Mouse (Mus musculus): ENCODE measurements around the gene Wnt9b. TPM values are rescaled to one million over a fixed set of nuclear protein-coding genes. Genes with fewer than 3 reads are reported as not detected.
"Not testable (repeated sequence)": the region's sequence is repeated elsewhere in the genome, so short reads cannot be mapped to it uniquely, and the experiment has no call there.

Wnt9b gene
- polyA plus RNA-seq, 1 experiment from 2014 or later: 0.04 TPM

GRCm38 (mm10) chr11:103760891-103761290 lies 11.3 kb upstream of the Wnt9b start:
- 86% methylated on average over 5 of the region's 5 CpGs for WGBS
- not testable (repeated sequence) for H3K4me3 ChIP-seq, H3K4me1 ChIP-seq

GRCm38 (mm10) chr11:103760101-103760500 lies 10.5 kb upstream of the Wnt9b start:
- H3K27ac ChIP-seq: no peak overlapping the region
- ATAC-seq (ENCODE audit: borderline replicate concordance, extremely low read depth, low FRiP score, low TSS enrichment): no peak
- no peak overlapping the region for H3K4me3 ChIP-seq
- H3K9ac ChIP-seq: no peak overlapping the region
- WGBS: 54% methylated on average over 7 of the region's 7 CpGs
- H3K4me1 ChIP-seq: no peaks in the 10 kb centered on the region
- no peaks in the 10 kb centered on the region for H3K9me3 ChIP-seq
- H3K36me3 ChIP-seq: no peaks in the 10 kb centered on the region
- H3K4me2 ChIP-seq: no peak overlapping the region
- H3K27me3 ChIP-seq: peaks cover 5% of the 10 kb centered on the region; the same call in 1 of the 2 replicates

More at GRCm38 (mm10) chr11:103760891-103761290, 11.3 kb upstream of the Wnt9b start:
- H3K9ac ChIP-seq; H3K27ac ChIP-seq; H3K4me2 ChIP-seq; H3K36me3 ChIP-seq; H3K27me3 ChIP-seq; ATAC-seq (ENCODE audit: borderline replicate concordance, extremely low read depth, low FRiP score, low TSS enrichment); H3K9me3 ChIP-seq: not testable (repeated sequence)

GRCm38 (mm10) chr11:103758706-103759105 lies 9.1 kb upstream of the Wnt9b start:
- no peak overlapping the region for H3K27ac ChIP-seq
- no peak overlapping the region for H3K4me3 ChIP-seq
- no peaks in the 10 kb centered on the region for H3K36me3 ChIP-seq
- 5% methylated on average over 6 of the region's 6 CpGs for WGBS
- ATAC-seq (ENCODE audit: borderline replicate concordance, extremely low read depth, low FRiP score, low TSS enrichment): no peak
- no peak overlapping the region for H3K9ac ChIP-seq
- H3K4me2 ChIP-seq: no peak overlapping the region
- peaks cover 9% of the 10 kb centered on the region for H3K27me3 ChIP-seq
- H3K9me3 ChIP-seq: no peaks in the 10 kb centered on the region
- no peaks in the 10 kb centered on the region for H3K4me1 ChIP-seq

GRCm38 (mm10) chr11:103758054-103758453 lies 8.4 kb upstream of the Wnt9b start:
- Histone ChIP-seq H3K27me3 (peaks cover 14% of the 10 kb centered on the region), H3K4me3 (no peak overlapping the region), H3K27ac (no peak overlapping the region), H3K4me2 (no peak overlapping the region), H3K9ac (no peak overlapping the region), H3K36me3 (no peaks in the 10 kb centered on the region), H3K4me1 (no peaks in the 10 kb centered on the region), H3K9me3 (no peaks in the 10 kb centered on the region)
- WGBS: 41% methylated on average over 11 of the region's 11 CpGs
- ATAC-seq (ENCODE audit: borderline replicate concordance, extremely low read depth, low FRiP score, low TSS enrichment): no peak

GRCm38 (mm10) chr11:103750612-103751011 lies 991 bp upstream of the Wnt9b start:
- H3K4me3 ChIP-seq: no peak overlapping the region
- no peak overlapping the region for H3K27ac ChIP-seq
- peaks cover 12% of the 10 kb centered on the region; the same call in 1 of the 2 replicates for H3K4me1 ChIP-seq
- H3K4me2 ChIP-seq: no peak overlapping the region
- no peak for ATAC-seq (ENCODE audit: borderline replicate concordance, extremely low read depth, low FRiP score, low TSS enrichment)
- no peaks in the 10 kb centered on the region for H3K9me3 ChIP-seq
- H3K9ac ChIP-seq: no peak overlapping the region
- H3K27me3 ChIP-seq: peaks cover 77% of the 10 kb centered on the region
- no peaks in the 10 kb centered on the region for H3K36me3 ChIP-seq
- WGBS: 36% methylated on average over 3 of the region's 3 CpGs

GRCm38 (mm10) chr11:103735046-103735781 lies 14.4 kb downstream of the Wnt9b start:
- H3K9me3 ChIP-seq: no peaks in the 10 kb centered on the region
- H3K4me1 ChIP-seq: peaks cover 14% of the 10 kb centered on the region
- 47% methylated on average over 19 of the region's 19 CpGs for WGBS
- H3K4me2 ChIP-seq: no peak overlapping the region
- no peaks in the 10 kb centered on the region for H3K27me3 ChIP-seq
- H3K4me3 ChIP-seq: no peak overlapping the region
- H3K9ac ChIP-seq: no peak overlapping the region
- H3K27ac ChIP-seq: no peak overlapping the region
- no peaks in the 10 kb centered on the region for H3K36me3 ChIP-seq
- no peak for ATAC-seq (ENCODE audit: borderline replicate concordance, extremely low read depth, low FRiP score, low TSS enrichment)

GRCm38 (mm10) chr11:103734411-103735045 lies 15.1 kb downstream of the Wnt9b start:
- Histone ChIP-seq H3K4me3 (no peak overlapping the region), H3K27ac (no peak overlapping the region)
- 56% methylated on average over 4 of the region's 5 CpGs for WGBS

GRCm38 (mm10) chr11:103733961-103734360 lies 15.7 kb downstream of the Wnt9b start:
- no peak overlapping the region for H3K27ac ChIP-seq
- no peaks in the 10 kb centered on the region for H3K36me3 ChIP-seq
- no peak overlapping the region for H3K4me3 ChIP-seq
- no peak overlapping the region for H3K4me2 ChIP-seq
- H3K9me3 ChIP-seq: no peaks in the 10 kb centered on the region
- WGBS: 72% methylated on average over 2 of the region's 2 CpGs
- H3K9ac ChIP-seq: no peak overlapping the region
- no peaks in the 10 kb centered on the region for H3K27me3 ChIP-seq
- no peak for ATAC-seq (ENCODE audit: borderline replicate concordance, extremely low read depth, low FRiP score, low TSS enrichment)
- peaks cover 14% of the 10 kb centered on the region for H3K4me1 ChIP-seq

More at GRCm38 (mm10) chr11:103734411-103735045, 15.1 kb downstream of the Wnt9b start:
- Histone ChIP-seq H3K9ac (no peak overlapping the region), H3K4me1 (peaks cover 14% of the 10 kb centered on the region), H3K27me3 (no peaks in the 10 kb centered on the region), H3K36me3 (no peaks in the 10 kb centered on the region), H3K9me3 (no peaks in the 10 kb centered on the region), H3K4me2 (no peak overlapping the region)
- ATAC-seq (ENCODE audit: borderline replicate concordance, extremely low read depth, low FRiP score, low TSS enrichment): no peak

- H3K4me2 ChIP-seq: no peak overlapping the region
- H3K4me3 ChIP-seq: no peak overlapping the region
- no peaks in the 10 kb centered on the region for H3K27me3 ChIP-seq
- ATAC-seq (ENCODE audit: borderline replicate concordance, extremely low read depth, low FRiP score, low TSS enrichment): no peak
- no peak overlapping the region for H3K27ac ChIP-seq
- H3K9me3 ChIP-seq: no peaks in the 10 kb centered on the region
- no peak overlapping the region for H3K9ac ChIP-seq
- peaks cover 14% of the 10 kb centered on the region for H3K4me1 ChIP-seq
- WGBS: 58% methylated on average over 4 of the region's 4 CpGs
- no peaks in the 10 kb centered on the region for H3K36me3 ChIP-seq
Measured at GRCm38 (mm10) chr11:103733069-103733468, 16.6 kb downstream of the Wnt9b start.

- H3K4me2 ChIP-seq: no peak overlapping the region
- no peaks in the 10 kb centered on the region for H3K27me3 ChIP-seq
- no peak for ATAC-seq (ENCODE audit: borderline replicate concordance, extremely low read depth, low FRiP score, low TSS enrichment)
- WGBS: 76% methylated on average over 7 of the region's 7 CpGs
- H3K27ac ChIP-seq: no peak overlapping the region
- H3K4me3 ChIP-seq: no peak overlapping the region
- H3K9me3 ChIP-seq: no peaks in the 10 kb centered on the region
- no peak overlapping the region for H3K9ac ChIP-seq
- no peaks in the 10 kb centered on the region for H3K36me3 ChIP-seq
- peaks cover 14% of the 10 kb centered on the region for H3K4me1 ChIP-seq
Measured at GRCm38 (mm10) chr11:103732306-103732705, 17.3 kb downstream of the Wnt9b start.

GRCm38 (mm10) chr11:103731594-103731993 lies 18.0 kb downstream of the Wnt9b start:
- no peak overlapping the region for H3K27ac ChIP-seq
- no peaks in the 10 kb centered on the region for H3K27me3 ChIP-seq
- ATAC-seq (ENCODE audit: borderline replicate concordance, extremely low read depth, low FRiP score, low TSS enrichment): no peak
- no peak overlapping the region for H3K4me2 ChIP-seq
- no peak overlapping the region for H3K4me3 ChIP-seq
- WGBS: 70% methylated on average over 9 of the region's 9 CpGs
- H3K4me1 ChIP-seq: peaks cover 14% of the 10 kb centered on the region
- no peak overlapping the region for H3K9ac ChIP-seq
- no peaks in the 10 kb centered on the region for H3K9me3 ChIP-seq
- no peaks in the 10 kb centered on the region for H3K36me3 ChIP-seq

- no peak overlapping the region for H3K27ac ChIP-seq
- no peak for ATAC-seq (ENCODE audit: borderline replicate concordance, extremely low read depth, low FRiP score, low TSS enrichment)
- no peak overlapping the region for H3K4me2 ChIP-seq
- H3K4me1 ChIP-seq: peaks cover 6% of the 10 kb centered on the region; the same call in 1 of the 2 replicates
- no peaks in the 10 kb centered on the region for H3K27me3 ChIP-seq
- no peaks in the 10 kb centered on the region for H3K9me3 ChIP-seq
- H3K36me3 ChIP-seq: no peaks in the 10 kb centered on the region
- 65% methylated on average over 9 of the region's 9 CpGs for WGBS
- H3K4me3 ChIP-seq: no peak overlapping the region
- no peak overlapping the region for H3K9ac ChIP-seq
Measured at GRCm38 (mm10) chr11:103729282-103729985, 20.2 kb downstream of the Wnt9b start.
